Mouse (Mus musculus) lung, postnatal 0 days (tissue): ENCODE results near the gene Lclat1.
"Not testable (repeated sequence)": the region's sequence is repeated elsewhere in the genome, so short reads cannot be mapped to it uniquely, and the experiment has no call there.

Source experiments
- CTCF ChIP-seq: IDR thresholded peaks from 2 replicates; pipeline ENCODE4 v1.5.1; 2016; ENCODE audit warnings: antibody characterized with exemption, mild to moderate bottlenecking
- EP300 ChIP-seq: IDR thresholded peaks from 2 replicates; pipeline ENCODE4 v1.6.1; 2016; ENCODE audit warnings: antibody characterized with exemption, mild to moderate bottlenecking, control low read depth

- TF ChIP-seq CTCF, EP300: not testable (repeated sequence)
Measured at GRCm38 (mm10) chr17:73152790-73153525, 45.2 kb downstream of the Lclat1 start.
